In genomic region chr5:151056920-151057294, GRCm38 (mm10) we compare ENCODE assay signal across 9 mouse cellular contexts.
DNase-seq lines count a peak whose midpoint lies in the region; ATAC-seq and TF ChIP-seq lines count a peak whose summit lies in the region.
"Had no signal": no experiment of that assay in that cellular context is flagged by ENCODE, and none has a peak within 500 bp of the region (broad histone marks: within the 10 kb centered on the region; RNA-seq: fewer than 3 reads in every experiment).

No protein-coding gene starts in this region.

- intact Hi-C loops in left cerebral cortex, adult 2 months (cut with DNase I) = loop anchor here (2.0 to 10.0 kb wide), 3 partner anchors 34 to 382 kb away; partner anchors contain the start of gene Pds5b
- intact Hi-C loops in left cerebral cortex, postnatal 36 days (cut with DNase I) = loop anchor here (5.0 kb wide), 1 partner anchor 35 kb away; no protein-coding TSS in a partner anchor

- peaks cover 5% of the 10 kb centered on the region for H3K9me3 ChIP-seq in heart, embryonic 14.5 days (ENCODE audit: control insufficient read depth, low read length)
- no peaks in the 10 kb centered on the region for H3K9me3 ChIP-seq in neural tube, embryonic 15.5 days (replicated peaks)

- H3K4me1 ChIP-seq in heart, embryonic 14.5 days (ENCODE audit: control insufficient read depth in 2 of 2, insufficient read depth in 2 of 2, low read length in 2 of 2) = peaks cover 18 to 35% of the 10 kb centered on the region in 2 experiments
- peaks cover 23% of the 10 kb centered on the region for H3K4me1 ChIP-seq in neural tube, embryonic 15.5 days

- peak overlapping the region; percentile 57; the same call in 1 of the 2 replicates for H3K27ac ChIP-seq in left cerebral cortex, adult 2 months
- H3K27ac ChIP-seq in heart, embryonic 14.5 days (replicated peaks in 1 of 2; ENCODE audit: control insufficient read depth in 1 of 2, insufficient read depth in 1 of 2, low read depth in 2 of 2, low read length in 2 of 2) = peak overlapping the region; percentile 47 to 79
- peak overlapping the region; percentile 77 for H3K27ac ChIP-seq in neural tube, embryonic 15.5 days (replicated peaks)
- H3K27ac ChIP-seq: macrophage had no signal

- DNase-seq in left cerebral cortex, adult 2 months (ENCODE audit: extremely low spot score in 1 of 2, low spot score in 2 of 2) = no peak
- DNase-seq in left cerebral cortex, postnatal 36 days (ENCODE audit: low spot score in 2 of 2) = no peak
- DNase-seq in kidney, postnatal 4 days = peak; percentile 36 to 48
- DNase-seq in right cerebral cortex, postnatal 25 days = no peak
- DNase-seq in urinary bladder, postnatal 10 days (ENCODE audit: low spot score) = no peak
- no peak for DNase-seq in right cerebral cortex, adult 18-20 months

- peak; percentile 64 for ATAC-seq in heart, embryonic 14.5 days (ENCODE audit: insufficient number of reproducible peaks, insufficient read depth, low FRiP score, low read depth)
- ATAC-seq in neural tube, embryonic 15.5 days (ENCODE audit: low FRiP score) = no peak

- H3K36me3 ChIP-seq in heart, embryonic 14.5 days (ENCODE audit: control insufficient read depth, insufficient read depth, low read length) = peaks cover 19% of the 10 kb centered on the region
- peaks cover 9% of the 10 kb centered on the region for H3K36me3 ChIP-seq in neural tube, embryonic 15.5 days

- H3K4me3 ChIP-seq in left cerebral cortex, adult 2 months = no peak overlapping the region
- H3K4me3 ChIP-seq in heart, embryonic 14.5 days (ENCODE audit: control insufficient read depth in 1 of 2, insufficient read depth in 1 of 2, low read depth in 1 of 2, low read length in 2 of 2) = no peak overlapping the region
- H3K4me3 ChIP-seq in neural tube, embryonic 15.5 days (replicated peaks) = no peak overlapping the region

- H3K4me2 ChIP-seq in heart, embryonic 14.5 days (ENCODE audit: low read length) = peak overlapping the region; percentile 49; the same call in 1 of the 2 replicates
- H3K4me2 ChIP-seq in neural tube, embryonic 15.5 days = no peak overlapping the region

- TF ChIP-seq CTCF in left cerebral cortex, adult 2 months (IDR thresholded peaks at IDR 0.05) = no peak

- no peak overlapping the region for H3K9ac ChIP-seq in heart, embryonic 14.5 days (ENCODE audit: low read length)
- no peak overlapping the region for H3K9ac ChIP-seq in neural tube, embryonic 15.5 days (replicated peaks)

- 36% methylated on average over 6 of the region's 6 CpGs for WGBS in heart, embryonic 14.5 days
- WGBS in neural tube, embryonic 15.5 days = 69% methylated on average over 6 of the region's 6 CpGs

- no peaks in the 10 kb centered on the region for H3K27me3 ChIP-seq in heart, embryonic 14.5 days (ENCODE audit: control insufficient read depth, insufficient read depth, low read length)
- no peaks in the 10 kb centered on the region for H3K27me3 ChIP-seq in neural tube, embryonic 15.5 days (replicated peaks)

Comparison
In these comparisons a context has a peak if more than half of its experiments do, and no peak if none do; other contexts are left out.
1. DNase-seq: peak in kidney, postnatal 4 days (2 of 2); none in left cerebral cortex, adult 2 months (0 of 2), left cerebral cortex, postnatal 36 days (0 of 2), right cerebral cortex, postnatal 25 days (single experiment), urinary bladder, postnatal 10 days (single experiment) and right cerebral cortex, adult 18-20 months (single experiment).
2. Peak in every context shown above with its lines, with median percentiles within 50 percentile points of each other: H3K27ac ChIP-seq.